Mouse (Mus musculus): Measurements from ENCODE around the gene Tmem95. TPM values are rescaled to one million over a fixed set of nuclear protein-coding genes. Genes with fewer than 3 reads are reported as not detected.
A peak's percentile ranks its signal among the peaks of the same experiment; 100 is the strongest.

Tmem95 gene
- total and polyA plus RNA-seq, 2 experiments from 2014 or later, result not detected

GRCm38 (mm10) chr11:69900471-69901405 is 22.9 kb upstream of the Tmem95 start, which contains the start of the genes 2810408A11Rik and Neurl4:
Gene 2810408A11Rik (minus strand): TSS chr11:69900987.
Gene Neurl4 (plus strand): TSS chr11:69901072.
- ATAC-seq (ENCODE audit: insufficient read depth, low read depth), result peak; percentile 89
- peak; percentile 96 for DNase-seq (ENCODE audit: low spot score)
- H3K27ac ChIP-seq (ENCODE audit: low read depth), result peak within 1 kb of the TSS; percentile 95
- TF ChIP-seq EP300 (IDR thresholded peaks at IDR 0.05; ENCODE audit: low read depth) (no peak), CTCF (IDR thresholded peaks at IDR 0.05; ENCODE audit: low read depth) (no peak)
- H3K4me2 ChIP-seq (ENCODE audit: low read depth, low read length), result peak within 1 kb of the TSS; percentile 83
- H3K4me3 ChIP-seq (ENCODE audit: low read depth, low read length), result peak within 1 kb of the TSS; percentile 72
- no peaks in the 10 kb centered on the region for H3K27me3 ChIP-seq (ENCODE audit: control insufficient read depth, insufficient read depth, low read length)
- peaks cover 18% of the 10 kb centered on the region; the same call in 1 of the 2 replicates for H3K4me1 ChIP-seq (ENCODE audit: control insufficient read depth, insufficient read depth)
- under 1% methylated on average over 38 of the region's 38 CpGs for WGBS
- H3K9me3 ChIP-seq (replicated peaks; ENCODE audit: control insufficient read depth, low read length), result no peaks in the 10 kb centered on the region
- H3K9ac ChIP-seq (replicated peaks; ENCODE audit: low read depth, low read length), result peak within 1 kb of the TSS; percentile 85
- peaks cover 17% of the 10 kb centered on the region for H3K36me3 ChIP-seq (replicated peaks; ENCODE audit: control insufficient read depth, insufficient read depth, low read length)

GRCm38 (mm10) chr11:69899870-69900269 is 22.1 kb upstream of the Tmem95 start:
- Histone ChIP-seq H3K9ac (replicated peaks; ENCODE audit: low read depth, low read length) (no peak overlapping the region; the same call in none of the 2 replicates), H3K27ac (ENCODE audit: low read depth) (no peak overlapping the region), H3K27me3 (ENCODE audit: control insufficient read depth, insufficient read depth, low read length) (no peaks in the 10 kb centered on the region), H3K4me1 (ENCODE audit: control insufficient read depth, insufficient read depth) (peaks cover 18% of the 10 kb centered on the region; the same call in 1 of the 2 replicates), H3K36me3 (replicated peaks; ENCODE audit: control insufficient read depth, insufficient read depth, low read length) (peaks cover 11% of the 10 kb centered on the region), H3K4me2 (ENCODE audit: low read depth, low read length) (peak overlapping the region; percentile 83), H3K9me3 (replicated peaks; ENCODE audit: control insufficient read depth, low read length) (no peaks in the 10 kb centered on the region), H3K4me3 (ENCODE audit: low read depth, low read length) (peak overlapping the region; percentile 72)
- ATAC-seq (ENCODE audit: insufficient read depth, low read depth), result no peak
- TF ChIP-seq CTCF (IDR thresholded peaks at IDR 0.05; ENCODE audit: low read depth), result no peak
- TF ChIP-seq EP300 (IDR thresholded peaks at IDR 0.05; ENCODE audit: low read depth), result no peak
- 35% methylated on average over 4 of the region's 4 CpGs for WGBS
- DNase-seq (ENCODE audit: low spot score), result no peak

- DNase-seq (ENCODE audit: low spot score) (no peak), ATAC-seq (ENCODE audit: insufficient read depth, low read depth) (no peak)
- Histone ChIP-seq H3K4me3 (ENCODE audit: low read depth, low read length) (no peak within 1 kb of the TSS; the same call in 1 of the 2 replicates), H3K9ac (replicated peaks; ENCODE audit: low read depth, low read length) (no peak within 1 kb of the TSS), H3K4me2 (ENCODE audit: low read depth, low read length) (no peak within 1 kb of the TSS), H3K27ac (ENCODE audit: low read depth) (peak within 1 kb of the TSS; percentile 40; the same call in 1 of the 2 replicates), H3K4me1 (ENCODE audit: control insufficient read depth, insufficient read depth) (peaks cover 18% of the 10 kb centered on the region), H3K36me3 (replicated peaks; ENCODE audit: control insufficient read depth, insufficient read depth, low read length) (no peaks in the 10 kb centered on the region), H3K27me3 (ENCODE audit: control insufficient read depth, insufficient read depth, low read length) (peaks cover 8% of the 10 kb centered on the region; the same call in 1 of the 2 replicates), H3K9me3 (replicated peaks; ENCODE audit: control insufficient read depth, low read length) (no peaks in the 10 kb centered on the region)
- no peak for TF ChIP-seq CTCF (IDR thresholded peaks at IDR 0.05; ENCODE audit: low read depth)
- TF ChIP-seq EP300 (IDR thresholded peaks at IDR 0.05; ENCODE audit: low read depth), result no peak
- WGBS, result 66% methylated on average over 4 of the region's 4 CpGs
Observed at GRCm38 (mm10) chr11:69895291-69895690, 17.5 kb upstream of the Tmem95 start, which contains the start of gene Acap1. Gene Acap1 (minus strand): TSS chr11:69895539.

- ATAC-seq (ENCODE audit: insufficient read depth, low read depth) (no peak), DNase-seq (ENCODE audit: low spot score) (no peak)
- Histone ChIP-seq H3K27ac (ENCODE audit: low read depth) (peak overlapping the region; percentile 40; the same call in 1 of the 2 replicates), H3K9ac (replicated peaks; ENCODE audit: low read depth, low read length) (no peak overlapping the region), H3K4me2 (ENCODE audit: low read depth, low read length) (no peak overlapping the region), H3K4me3 (ENCODE audit: low read depth, low read length) (no peak overlapping the region; the same call in 1 of the 2 replicates), H3K27me3 (ENCODE audit: control insufficient read depth, insufficient read depth, low read length) (peaks cover 11% of the 10 kb centered on the region; the same call in 1 of the 2 replicates), H3K9me3 (replicated peaks; ENCODE audit: control insufficient read depth, low read length) (no peaks in the 10 kb centered on the region), H3K36me3 (replicated peaks; ENCODE audit: control insufficient read depth, insufficient read depth, low read length) (no peaks in the 10 kb centered on the region), H3K4me1 (ENCODE audit: control insufficient read depth, insufficient read depth) (peaks cover 12% of the 10 kb centered on the region)
- TF ChIP-seq CTCF (IDR thresholded peaks at IDR 0.05; ENCODE audit: low read depth) (no peak), EP300 (IDR thresholded peaks at IDR 0.05; ENCODE audit: low read depth) (no peak)
- 60% methylated on average over 5 of the region's 5 CpGs for WGBS
Observed at GRCm38 (mm10) chr11:69894671-69895070, 16.9 kb upstream of the Tmem95 start.

- ATAC-seq (ENCODE audit: insufficient read depth, low read depth) (peak; percentile 69), DNase-seq (ENCODE audit: low spot score) (peak; percentile 76)
- WGBS, result 13% methylated on average over 4 of the region's 4 CpGs
- Histone ChIP-seq H3K9me3 (replicated peaks; ENCODE audit: control insufficient read depth, low read length) (no peaks in the 10 kb centered on the region), H3K4me2 (ENCODE audit: low read depth, low read length) (no peak overlapping the region), H3K4me3 (ENCODE audit: low read depth, low read length) (no peak overlapping the region), H3K27ac (ENCODE audit: low read depth) (no peak overlapping the region), H3K9ac (replicated peaks; ENCODE audit: low read depth, low read length) (no peak overlapping the region), H3K4me1 (ENCODE audit: control insufficient read depth, insufficient read depth) (peaks cover 12% of the 10 kb centered on the region), H3K36me3 (replicated peaks; ENCODE audit: control insufficient read depth, insufficient read depth, low read length) (no peaks in the 10 kb centered on the region), H3K27me3 (ENCODE audit: control insufficient read depth, insufficient read depth, low read length) (peaks cover 17% of the 10 kb centered on the region; the same call in 1 of the 2 replicates)
- no peak for TF ChIP-seq CTCF (IDR thresholded peaks at IDR 0.05; ENCODE audit: low read depth)
- no peak for TF ChIP-seq EP300 (IDR thresholded peaks at IDR 0.05; ENCODE audit: low read depth)
Observed at GRCm38 (mm10) chr11:69891482-69891881, 13.7 kb upstream of the Tmem95 start.
